Mouse (Mus musculus) limb, embryonic 11.5 days (tissue): ENCODE measurements around the gene 2410137M14Rik. TPM values are rescaled to one million over a fixed set of nuclear protein-coding genes. Genes with fewer than 3 reads are reported as not detected.

ENCODE experiments used
- ATAC-seq: fragments of 200-750 bp; cut with Nextera tagmentation; 2 replicates; pipeline ENCODE4 v1.8.0; 2017; ENCODE audit warnings: low read depth; ENCODE audit not compliant: insufficient number of reproducible peaks, low FRiP score, low TSS enrichment
- DNase-seq: peaks from one replicate; pipeline ENCODE4 v3.0.0-alpha.2; 2015; ENCODE audit warnings: low spot score
- H3K27ac ChIP-seq: fragments of 300-500 bp; sonication (generic); replicated peaks from 2 replicates; pipeline ENCODE4 v1.5.1; 2014; ENCODE audit warnings: low read depth, mild to moderate bottlenecking, low read length
- H3K27me3 ChIP-seq: fragments of 300-500 bp; sonication (generic); 2 replicates; pipeline ENCODE4 v1.6.1; 2014; ENCODE audit warnings: mild to moderate bottlenecking, low read length, mixed read lengths; ENCODE audit not compliant: control insufficient read depth, insufficient read depth
- H3K36me3 ChIP-seq: fragments of 300-500 bp; sonication (generic); 2 replicates; pipeline ENCODE4 v1.6.1; 2014; ENCODE audit warnings: mild to moderate bottlenecking, low read length, moderate library complexity, mixed read lengths; ENCODE audit not compliant: control insufficient read depth, insufficient read depth
- H3K4me1 ChIP-seq: fragments of 300-500 bp; sonication (generic); 2 replicates; pipeline ENCODE4 v1.6.1; 2014; ENCODE audit warnings: low read length, mixed read lengths; ENCODE audit not compliant: control insufficient read depth, insufficient read depth
- H3K4me2 ChIP-seq: fragments of 300-500 bp; sonication (generic); 2 replicates; pipeline ENCODE4 v1.6.1; 2014; ENCODE audit warnings: low read depth, mild to moderate bottlenecking, moderate library complexity; ENCODE audit not compliant: severe bottlenecking
- H3K4me3 ChIP-seq: fragments of 300-500 bp; sonication (generic); 2 replicates; pipeline ENCODE4 v1.5.1; 2014; ENCODE audit warnings: low read depth, low read length
- H3K9ac ChIP-seq: fragments of 300-500 bp; sonication (generic); 2 replicates; pipeline ENCODE4 v1.6.1; 2014; ENCODE audit warnings: mild to moderate bottlenecking, low read length
- H3K9me3 ChIP-seq: fragments of 300-500 bp; sonication (generic); 2 replicates; pipeline ENCODE4 v1.6.1; 2016; ENCODE audit warnings: low read length; ENCODE audit not compliant: control insufficient read depth
- WGBS: fragments of 180-500 bp; shearing (Covaris S2); extraction: QIAGEN DNeasy Blood & Tissue Kit; methylation state at CpG from one replicate; pipeline ENCODE4 v1.1.7; 2014; 5-methylcytosine and 5-hydroxymethylcytosine counted together
- polyA plus RNA-seq: library from polyadenylated mRNA; unstranded; fragments of >200 nt; fragmentation: Nextera tagmentation; extraction: Ambion mirVana; gene quantifications from 2 replicates; pipeline ENCODE4 v1.2.1, GENCODE M21; 2014

Gene 2410137M14Rik
- polyA plus RNA-seq, 1 experiment from 2014 or later, result not detected

- H3K9me3 ChIP-seq, result no peaks in the 10 kb centered on the region
- DNase-seq (no peak), ATAC-seq (no peak)
- WGBS, result 81% methylated on average over 3 of the region's 3 CpGs
- no peaks in the 10 kb centered on the region for H3K27me3 ChIP-seq
- H3K4me3 ChIP-seq, result no peak overlapping the region
- H3K36me3 ChIP-seq, result no peaks in the 10 kb centered on the region
- H3K4me2 ChIP-seq, result no peak overlapping the region
- H3K4me1 ChIP-seq, result no peaks in the 10 kb centered on the region
- no peak overlapping the region for H3K27ac ChIP-seq
- no peak overlapping the region for H3K9ac ChIP-seq
These were observed 37.3 kb upstream of the 2410137M14Rik start for GRCm38 (mm10) chr17:37018328-37018727.

GRCm38 (mm10) chr17:37016333-37016732, 35.3 kb upstream of the 2410137M14Rik start:
- no peak overlapping the region for H3K4me3 ChIP-seq
- DNase-seq (no peak), ATAC-seq (no peak)
- H3K27me3 ChIP-seq, result no peaks in the 10 kb centered on the region
- no peak overlapping the region for H3K27ac ChIP-seq
- no peaks in the 10 kb centered on the region for H3K36me3 ChIP-seq
- no peak overlapping the region for H3K9ac ChIP-seq
- no peak overlapping the region for H3K4me2 ChIP-seq
- no peaks in the 10 kb centered on the region for H3K9me3 ChIP-seq
- no peaks in the 10 kb centered on the region for H3K4me1 ChIP-seq

GRCm38 (mm10) chr17:37012141-37012540, 31.1 kb upstream of the 2410137M14Rik start:
- Histone ChIP-seq H3K4me1 (no peaks in the 10 kb centered on the region), H3K9me3 (no peaks in the 10 kb centered on the region), H3K36me3 (peaks cover 6% of the 10 kb centered on the region; the same call in 1 of the 2 replicates), H3K4me3 (no peak overlapping the region), H3K4me2 (no peak overlapping the region), H3K27me3 (no peaks in the 10 kb centered on the region), H3K9ac (no peak overlapping the region), H3K27ac (no peak overlapping the region)
- 68% methylated on average over 5 of the region's 5 CpGs for WGBS
- no peak for ATAC-seq
- no peak for DNase-seq

- DNase-seq, result no peak
- H3K36me3 ChIP-seq, result peaks cover 6% of the 10 kb centered on the region; the same call in 1 of the 2 replicates
- no peak overlapping the region for H3K4me2 ChIP-seq
These were observed 30.7 kb upstream of the 2410137M14Rik start for GRCm38 (mm10) chr17:37011719-37012118.

GRCm38 (mm10) chr17:37009460-37010042, 28.5 kb upstream of the 2410137M14Rik start:
- no peak overlapping the region for H3K27ac ChIP-seq
- H3K4me2 ChIP-seq, result no peak overlapping the region
- H3K4me1 ChIP-seq, result no peaks in the 10 kb centered on the region
- H3K9me3 ChIP-seq, result no peaks in the 10 kb centered on the region
- no peak for ATAC-seq
- H3K9ac ChIP-seq, result no peak overlapping the region
- H3K4me3 ChIP-seq, result no peak overlapping the region
- 95% methylated on average over 17 of the region's 17 CpGs for WGBS
- DNase-seq, result no peak
- peaks cover 10% of the 10 kb centered on the region; the same call in 1 of the 2 replicates for H3K36me3 ChIP-seq
- no peaks in the 10 kb centered on the region for H3K27me3 ChIP-seq

More at GRCm38 (mm10) chr17:37011719-37012118, 30.7 kb upstream of the 2410137M14Rik start:
- Histone ChIP-seq H3K4me3 (no peak overlapping the region), H3K4me1 (no peaks in the 10 kb centered on the region), H3K9ac (no peak overlapping the region), H3K27me3 (no peaks in the 10 kb centered on the region), H3K9me3 (no peaks in the 10 kb centered on the region), H3K27ac (no peak overlapping the region)
- ATAC-seq, result no peak
- 83% methylated on average over 3 of the region's 3 CpGs for WGBS

GRCm38 (mm10) chr17:37008161-37008560, 27.1 kb upstream of the 2410137M14Rik start:
- Histone ChIP-seq H3K36me3 (peaks cover 10% of the 10 kb centered on the region; the same call in 1 of the 2 replicates), H3K4me1 (no peaks in the 10 kb centered on the region), H3K4me3 (no peak overlapping the region), H3K27ac (no peak overlapping the region), H3K27me3 (no peaks in the 10 kb centered on the region), H3K4me2 (no peak overlapping the region), H3K9me3 (no peaks in the 10 kb centered on the region), H3K9ac (no peak overlapping the region)
- 93% methylated on average over 6 of the region's 6 CpGs for WGBS
- no peak for ATAC-seq
- DNase-seq, result no peak

GRCm38 (mm10) chr17:37003366-37003765, 22.3 kb upstream of the 2410137M14Rik start:
- peak overlapping the region; percentile 75 for H3K4me2 ChIP-seq
- ATAC-seq (no peak), DNase-seq (no peak)
- H3K27me3 ChIP-seq, result no peaks in the 10 kb centered on the region
- no peaks in the 10 kb centered on the region for H3K4me1 ChIP-seq
- peaks cover 6% of the 10 kb centered on the region; the same call in 1 of the 2 replicates for H3K36me3 ChIP-seq
- H3K4me3 ChIP-seq, result peak overlapping the region; percentile 75
- no peaks in the 10 kb centered on the region for H3K9me3 ChIP-seq
- WGBS, result 57% methylated on average over 4 of the region's 4 CpGs
- H3K27ac ChIP-seq, result no peak overlapping the region
- H3K9ac ChIP-seq, result peak overlapping the region; percentile 96

GRCm38 (mm10) chr17:37002364-37003330, 21.6 kb upstream of the 2410137M14Rik start:
- peak overlapping the region; percentile 75 for H3K4me2 ChIP-seq
- peak; percentile 79 for DNase-seq
- no peaks in the 10 kb centered on the region for H3K27me3 ChIP-seq
- peak overlapping the region; percentile 96 for H3K9ac ChIP-seq
- H3K4me3 ChIP-seq, result peak overlapping the region; percentile 75
- WGBS, result under 1% methylated on average over 49 of the region's 49 CpGs
- H3K9me3 ChIP-seq, result no peaks in the 10 kb centered on the region
- no peaks in the 10 kb centered on the region for H3K4me1 ChIP-seq
- peak; percentile 88 for ATAC-seq
- peaks cover 4% of the 10 kb centered on the region; the same call in 1 of the 2 replicates for H3K36me3 ChIP-seq
- H3K27ac ChIP-seq, result peak overlapping the region; percentile 90
